Mouse (Mus musculus) frontal cortex, adult (tissue): ENCODE results near the gene Add3.
A peak's percentile ranks its signal among the peaks of the same experiment; 100 is the strongest.

Source experiments
- ATAC-seq: cut with Nextera tagmentation; 2 replicates; pipeline ENCODE4 v1.9.2; 2017; ENCODE audit warnings: mild to moderate bottlenecking, moderate library complexity, mixed read lengths; ENCODE audit not compliant: low TSS enrichment

Add3 gene

GRCm38 (mm10) chr19:53140044-53140803 lies at the start of gene Add3:
TSS of gene Add3 (plus strand) at chr19:53140443.
- peak; percentile 47 for ATAC-seq

GRCm38 (mm10) chr19:53090677-53091076 lies 49.6 kb upstream of the Add3 start:
- no peak for ATAC-seq

- no peak for ATAC-seq
These were observed 48.0 kb upstream of the Add3 start for GRCm38 (mm10) chr19:53092251-53092650.

- no peak for ATAC-seq
These were observed 46.9 kb upstream of the Add3 start for GRCm38 (mm10) chr19:53093294-53093693.

GRCm38 (mm10) chr19:53094684-53095083 lies 45.6 kb upstream of the Add3 start:
- no peak for ATAC-seq

- ATAC-seq = no peak
These were observed 38.6 kb upstream of the Add3 start for GRCm38 (mm10) chr19:53101374-53102300.

GRCm38 (mm10) chr19:53105374-53106090 lies 34.7 kb upstream of the Add3 start:
- ATAC-seq = no peak

GRCm38 (mm10) chr19:53106952-53107351 lies 33.3 kb upstream of the Add3 start:
- ATAC-seq = no peak

GRCm38 (mm10) chr19:53107361-53108247 lies 32.6 kb upstream of the Add3 start:
- ATAC-seq = no peak

GRCm38 (mm10) chr19:53111996-53112590 lies 28.1 kb upstream of the Add3 start:
- ATAC-seq = peak; percentile 47

GRCm38 (mm10) chr19:53119255-53119795 lies 20.9 kb upstream of the Add3 start:
- ATAC-seq = no peak

- no peak for ATAC-seq
These were observed 19.8 kb upstream of the Add3 start for GRCm38 (mm10) chr19:53120483-53120882.

- ATAC-seq = no peak
These were observed 17.5 kb upstream of the Add3 start for GRCm38 (mm10) chr19:53122641-53123241.

- no peak for ATAC-seq
These were observed 16.9 kb upstream of the Add3 start for GRCm38 (mm10) chr19:53123301-53123700.

- no peak for ATAC-seq
These were observed 14.6 kb upstream of the Add3 start for GRCm38 (mm10) chr19:53125679-53126078.

- ATAC-seq = no peak
These were observed 13.7 kb upstream of the Add3 start for GRCm38 (mm10) chr19:53126546-53126945.

- no peak for ATAC-seq
These were observed 12.6 kb upstream of the Add3 start for GRCm38 (mm10) chr19:53127320-53128291.

- ATAC-seq = no peak
These were observed 11.5 kb upstream of the Add3 start for GRCm38 (mm10) chr19:53128494-53129337.
